Mouse (Mus musculus): ENCODE measurements around the gene Syngr1. TPM values are rescaled to one million over a fixed set of nuclear protein-coding genes. Genes with fewer than 3 reads are reported as not detected.
"Not testable (repeated sequence)": the region's sequence is repeated elsewhere in the genome, so short reads cannot be mapped to it uniquely, and the experiment has no call there.

Gene Syngr1
- total RNA-seq, 1 experiment from 2014 or later: not detected

- ATAC-seq (replicated peaks; ENCODE audit: insufficient number of reproducible peaks, low FRiP score, low TSS enrichment, poor library complexity, severe bottlenecking): no peak
Observed at GRCm38 (mm10) chr15:80102495-80102894, 11.4 kb downstream of the Syngr1 start.

GRCm38 (mm10) chr15:80105490-80106410 lies 14.6 kb downstream of the Syngr1 start:
- no peak for ATAC-seq (replicated peaks; ENCODE audit: insufficient number of reproducible peaks, low FRiP score, low TSS enrichment, poor library complexity, severe bottlenecking)

- no peak for ATAC-seq (replicated peaks; ENCODE audit: insufficient number of reproducible peaks, low FRiP score, low TSS enrichment, poor library complexity, severe bottlenecking)
Observed at GRCm38 (mm10) chr15:80107143-80107542, 16.0 kb downstream of the Syngr1 start.

- no peak for ATAC-seq (replicated peaks; ENCODE audit: insufficient number of reproducible peaks, low FRiP score, low TSS enrichment, poor library complexity, severe bottlenecking)
Observed at GRCm38 (mm10) chr15:80107575-80107974, 16.4 kb downstream of the Syngr1 start.

GRCm38 (mm10) chr15:80111436-80111835 lies 20.3 kb downstream of the Syngr1 start:
- no peak for ATAC-seq (replicated peaks; ENCODE audit: insufficient number of reproducible peaks, low FRiP score, low TSS enrichment, poor library complexity, severe bottlenecking)

- no peak for ATAC-seq (replicated peaks; ENCODE audit: insufficient number of reproducible peaks, low FRiP score, low TSS enrichment, poor library complexity, severe bottlenecking)
Observed at GRCm38 (mm10) chr15:80112499-80112898, 21.4 kb downstream of the Syngr1 start.

GRCm38 (mm10) chr15:80114414-80114813 lies 23.3 kb downstream of the Syngr1 start:
- no peak for ATAC-seq (replicated peaks; ENCODE audit: insufficient number of reproducible peaks, low FRiP score, low TSS enrichment, poor library complexity, severe bottlenecking)

- no peak for ATAC-seq (replicated peaks; ENCODE audit: insufficient number of reproducible peaks, low FRiP score, low TSS enrichment, poor library complexity, severe bottlenecking)
Observed at GRCm38 (mm10) chr15:80115256-80115655, 24.1 kb downstream of the Syngr1 start.

- ATAC-seq (replicated peaks; ENCODE audit: insufficient number of reproducible peaks, low FRiP score, low TSS enrichment, poor library complexity, severe bottlenecking): no peak
Observed at GRCm38 (mm10) chr15:80115866-80116794, 25.0 kb downstream of the Syngr1 start.

GRCm38 (mm10) chr15:80117154-80117553 lies 26.0 kb downstream of the Syngr1 start:
- peak; percentile 66 for ATAC-seq (replicated peaks; ENCODE audit: insufficient number of reproducible peaks, low FRiP score, low TSS enrichment, poor library complexity, severe bottlenecking)

GRCm38 (mm10) chr15:80119076-80119475 lies 27.9 kb downstream of the Syngr1 start:
- ATAC-seq (replicated peaks; ENCODE audit: insufficient number of reproducible peaks, low FRiP score, low TSS enrichment, poor library complexity, severe bottlenecking): no peak

- no peak for ATAC-seq (replicated peaks; ENCODE audit: insufficient number of reproducible peaks, low FRiP score, low TSS enrichment, poor library complexity, severe bottlenecking)
Observed at GRCm38 (mm10) chr15:80121721-80122325, 30.7 kb downstream of the Syngr1 start.

GRCm38 (mm10) chr15:80122431-80122830 lies 31.3 kb downstream of the Syngr1 start:
- ATAC-seq (replicated peaks; ENCODE audit: insufficient number of reproducible peaks, low FRiP score, low TSS enrichment, poor library complexity, severe bottlenecking): not testable (repeated sequence)

- ATAC-seq (replicated peaks; ENCODE audit: insufficient number of reproducible peaks, low FRiP score, low TSS enrichment, poor library complexity, severe bottlenecking): no peak
Observed at GRCm38 (mm10) chr15:80124651-80125050, 33.5 kb downstream of the Syngr1 start.

GRCm38 (mm10) chr15:80127191-80127590 lies 36.1 kb downstream of the Syngr1 start:
- no peak for ATAC-seq (replicated peaks; ENCODE audit: insufficient number of reproducible peaks, low FRiP score, low TSS enrichment, poor library complexity, severe bottlenecking)

- ATAC-seq (replicated peaks; ENCODE audit: insufficient number of reproducible peaks, low FRiP score, low TSS enrichment, poor library complexity, severe bottlenecking): no peak
Observed at GRCm38 (mm10) chr15:80129982-80130381, 38.8 kb downstream of the Syngr1 start.

- no peak for ATAC-seq (replicated peaks; ENCODE audit: insufficient number of reproducible peaks, low FRiP score, low TSS enrichment, poor library complexity, severe bottlenecking)
Observed at GRCm38 (mm10) chr15:80130689-80131088, 39.6 kb downstream of the Syngr1 start.

- ATAC-seq (replicated peaks; ENCODE audit: insufficient number of reproducible peaks, low FRiP score, low TSS enrichment, poor library complexity, severe bottlenecking): no peak
Observed at GRCm38 (mm10) chr15:80131421-80131820, 40.3 kb downstream of the Syngr1 start.

GRCm38 (mm10) chr15:80132452-80132851 lies 41.3 kb downstream of the Syngr1 start:
- no peak for ATAC-seq (replicated peaks; ENCODE audit: insufficient number of reproducible peaks, low FRiP score, low TSS enrichment, poor library complexity, severe bottlenecking)

Data from monocyte, adult 5-6 weeks (primary cell).